Mouse (Mus musculus) left cerebral cortex, adult 2 months (tissue): ENCODE measurements at regions not wholly inside any gene's neighbourhood (a gene's known extent, or its start where the extent isn't known, plus 50 kb on each side); places are given as distances from the start of the nearest gene placed in this dataset.
A peak's percentile ranks its signal among the peaks of the same experiment; 100 is the strongest.

Experiments used
- DNase-seq, 2 experiments: peaks; one replicate each; pipeline ENCODE4 v3.0.0; 2021 to 2022; ENCODE audit warnings: low spot score in 2 of 2, mixed read lengths in 1 of 2; ENCODE audit errors: extremely low spot score in 1 of 2
- H3K27ac ChIP-seq: fragments of 200-600 bp; 2 replicates; pipeline ENCODE4 v1.8.1; 2022
- H3K4me3 ChIP-seq: fragments of 200-600 bp; 2 replicates; pipeline ENCODE4 v1.8.1; 2022
- CTCF ChIP-seq: fragments of 200-600 bp; IDR thresholded peaks from 2 replicates; pipeline ENCODE4 v1.8.1; 2022; ENCODE audit warnings: antibody characterized with exemption, mild to moderate bottlenecking, moderate library complexity
- intact Hi-C: fragments of 180-260 bp; cut with DNase I; formaldehyde crosslinking; loops from one replicate; pipeline ENCODE4 v1.15.1; 2025

GRCm38 (mm10) chr16:39390626-39391025, 498.2 kb downstream of the Igsf11 start:
- no peak for TF ChIP-seq CTCF
- H3K27ac ChIP-seq, result no peak overlapping the region
- intact Hi-C loops, result no loop called here
- no peak for DNase-seq
- H3K4me3 ChIP-seq, result no peak overlapping the region

GRCm38 (mm10) chr16:39402101-39402749, 509.8 kb downstream of the Igsf11 start:
- H3K4me3 ChIP-seq, result no peak overlapping the region
- DNase-seq, result peak in 1 of 2 experiments; percentile 28
- TF ChIP-seq CTCF, result no peak
- intact Hi-C loops, result no loop called here
- H3K27ac ChIP-seq, result peak overlapping the region; percentile 47; the same call in 1 of the 2 replicates

DNA sequence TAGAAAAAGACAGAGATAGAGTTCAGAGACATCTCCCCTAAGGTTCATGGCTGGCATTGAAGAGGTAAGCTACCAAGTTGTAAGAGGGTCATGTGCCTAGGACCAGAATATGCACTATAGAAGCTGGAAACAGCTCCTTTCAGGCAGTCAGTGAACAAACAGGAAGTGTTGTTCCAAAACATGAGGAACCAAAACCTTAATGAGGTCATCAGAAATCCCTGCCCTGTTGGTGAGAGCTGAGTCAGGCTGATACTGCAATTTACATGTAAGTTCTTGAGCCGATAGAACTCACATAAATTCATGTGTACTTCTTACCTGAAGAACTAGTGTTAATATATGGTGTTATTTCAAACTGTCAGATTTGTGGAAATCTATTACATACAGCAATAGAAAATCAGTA, 539.1 kb downstream of the Igsf11 start:
- intact Hi-C loops, result no loop called here
- Histone ChIP-seq H3K4me3 (no peak overlapping the region), H3K27ac (no peak overlapping the region)
- DNase-seq, result no peak
- no peak for TF ChIP-seq CTCF

GRCm38 (mm10) chr16:39445740-39446139, 538.4 kb upstream of the Lsamp start:
- Histone ChIP-seq H3K4me3 (no peak overlapping the region), H3K27ac (peak overlapping the region; percentile 0; the same call in 1 of the 2 replicates)
- intact Hi-C loops, result loop anchor here (5.0 kb wide), 1 partner anchor 118 kb away; no protein-coding TSS in a partner anchor
- DNase-seq, result no peak
- TF ChIP-seq CTCF, result no peak

- H3K27ac ChIP-seq, result no peak overlapping the region
- TF ChIP-seq CTCF, result no peak
- no peak for DNase-seq
- intact Hi-C loops, result no loop called here
- no peak overlapping the region for H3K4me3 ChIP-seq
Observed at GRCm38 (mm10) chr16:39453400-39454138, 530.6 kb upstream of the Lsamp start.
